Mouse (Mus musculus): Measurements from ENCODE around the gene Fam169a.
"Not testable (repeated sequence)": the region's sequence is repeated elsewhere in the genome, so short reads cannot be mapped to it uniquely, and the experiment has no call there.

Fam169a gene

GRCm38 (mm10) chr13:97080615-97081014 lies 13.5 kb downstream of the Fam169a start:
- no peak for DNase-seq

GRCm38 (mm10) chr13:97082432-97082831 lies 15.3 kb downstream of the Fam169a start:
- DNase-seq = no peak

GRCm38 (mm10) chr13:97086316-97086715 lies 19.2 kb downstream of the Fam169a start:
- no peak for DNase-seq

- no peak for DNase-seq
These were observed 20.3 kb downstream of the Fam169a start for GRCm38 (mm10) chr13:97087421-97087820.

- DNase-seq = no peak
These were observed 21.1 kb downstream of the Fam169a start for GRCm38 (mm10) chr13:97088183-97088582.

- DNase-seq = no peak
These were observed 28.6 kb downstream of the Fam169a start for GRCm38 (mm10) chr13:97095726-97096125.

- DNase-seq = peak; percentile 38
These were observed 32.2 kb downstream of the Fam169a start, which contains the start of gene Gm6169 for GRCm38 (mm10) chr13:97099187-97099852. Gene Gm6169 (minus strand): TSS chr13:97099237.

- DNase-seq = no peak
These were observed 37.9 kb downstream of the Fam169a start for GRCm38 (mm10) chr13:97104996-97105395.

GRCm38 (mm10) chr13:97107721-97108120 lies 40.6 kb downstream of the Fam169a start:
- not testable (repeated sequence) for DNase-seq

GRCm38 (mm10) chr13:97109046-97109445 lies 42.0 kb downstream of the Fam169a start:
- DNase-seq = no peak

- no peak for DNase-seq
These were observed 54.3 kb downstream of the Fam169a start for GRCm38 (mm10) chr13:97121341-97121740.

- DNase-seq = not testable (repeated sequence)
These were observed 62.6 kb downstream of the Fam169a start for GRCm38 (mm10) chr13:97129654-97130053.

GRCm38 (mm10) chr13:97130413-97130812 lies 63.3 kb downstream of the Fam169a start:
- not testable (repeated sequence) for DNase-seq

- peak; percentile 92 for DNase-seq
These were observed 70.6 kb downstream of the Fam169a start, which contains the start of the genes Gfm2 and Nsa2 for GRCm38 (mm10) chr13:97137466-97138400. Gene Gfm2 (plus strand): TSS chr13:97137937. Gene Nsa2 (minus strand): TSS chr13:97137937.

GRCm38 (mm10) chr13:97138404-97138931 lies 71.4 kb downstream of the Fam169a start:
- DNase-seq = not testable (repeated sequence)

- DNase-seq = no peak
These were observed 75.2 kb downstream of the Fam169a start for GRCm38 (mm10) chr13:97142321-97142720.

GRCm38 (mm10) chr13:97145834-97146233 lies 78.7 kb downstream of the Fam169a start:
- DNase-seq = peak; percentile 11

- DNase-seq = peak; percentile 42
These were observed 108.6 kb downstream of the Fam169a start for GRCm38 (mm10) chr13:97175520-97176264.

GRCm38 (mm10) chr13:97176731-97177130 lies 109.6 kb downstream of the Fam169a start:
- DNase-seq = no peak

- no peak for DNase-seq
These were observed 111.9 kb downstream of the Fam169a start for GRCm38 (mm10) chr13:97178943-97179342.

- no peak for DNase-seq
These were observed 113.2 kb downstream of the Fam169a start for GRCm38 (mm10) chr13:97180113-97180828.
